Mouse (Mus musculus): ENCODE measurements around the gene Atp6v0e. TPM values are rescaled to one million over a fixed set of nuclear protein-coding genes. Genes with fewer than 3 reads are reported as not detected.

Gene Atp6v0e
- total RNA-seq (2021): 10 to 100 TPM; 42.8 to 55.1 TPM

DNA sequence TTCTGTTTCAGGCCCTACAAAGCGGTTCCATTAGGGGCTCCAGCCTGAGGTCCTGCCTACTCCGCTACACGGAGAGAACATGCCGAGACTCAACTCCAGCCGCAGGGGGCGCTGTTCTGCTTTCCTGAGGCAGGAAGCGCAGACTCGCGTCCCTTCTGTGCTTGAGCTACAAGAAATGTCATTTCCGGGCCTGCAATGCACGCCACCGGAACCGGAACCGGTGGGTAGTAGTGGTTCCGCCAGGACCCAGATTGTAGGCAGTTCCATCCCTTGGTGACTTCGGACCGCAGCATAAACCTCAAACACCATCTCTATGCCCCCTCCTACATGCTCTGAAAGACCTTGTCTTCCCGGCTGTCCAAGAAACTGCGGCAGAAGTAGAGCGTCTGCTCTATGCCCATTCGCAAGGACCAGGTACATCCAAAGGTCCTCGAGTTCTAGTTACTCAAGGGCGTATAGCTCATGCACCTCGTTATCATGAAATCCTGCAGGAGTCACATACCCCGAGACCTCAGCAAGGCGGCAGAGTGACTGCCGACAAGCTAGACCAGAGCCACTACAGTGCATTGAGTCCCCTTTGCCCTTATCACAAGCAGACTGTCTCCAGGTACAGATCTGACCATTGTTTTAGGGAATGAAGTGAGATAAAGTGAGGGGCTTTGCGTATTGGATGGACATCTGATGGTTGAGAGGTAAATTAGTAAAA lies at the start of gene Atp6v0e:
Gene Atp6v0e, plus strand, starts transcription at position 254 of the 706 bp plus-strand sequence.
- peak; percentile 93 to 99 for DNase-seq (ENCODE audit: extremely low spot score in 1 of 2, low spot score in 1 of 2)

DNA sequence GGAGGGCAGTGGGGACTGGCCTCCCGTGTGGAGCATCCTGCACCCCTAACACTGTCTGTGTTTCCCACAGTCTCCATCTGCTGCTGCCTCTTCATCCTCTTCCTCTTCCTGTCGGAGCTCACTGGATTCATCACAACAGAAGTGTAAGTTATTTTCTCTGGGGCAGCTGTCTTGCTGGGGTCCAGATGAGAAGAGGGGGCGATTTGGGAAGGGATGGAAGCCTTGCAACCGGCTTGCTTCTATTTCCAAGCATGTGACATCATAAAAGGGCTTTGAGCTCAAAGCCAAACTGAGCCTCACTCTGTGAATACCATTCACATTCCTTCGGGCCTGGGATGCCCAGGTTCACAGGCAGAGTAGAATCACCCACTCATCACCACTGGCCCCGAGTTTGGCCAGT lies 48.7 kb upstream of the Atp6v0e start:
- no peak for DNase-seq (ENCODE audit: extremely low spot score in 1 of 2, low spot score in 1 of 2)

DNA sequence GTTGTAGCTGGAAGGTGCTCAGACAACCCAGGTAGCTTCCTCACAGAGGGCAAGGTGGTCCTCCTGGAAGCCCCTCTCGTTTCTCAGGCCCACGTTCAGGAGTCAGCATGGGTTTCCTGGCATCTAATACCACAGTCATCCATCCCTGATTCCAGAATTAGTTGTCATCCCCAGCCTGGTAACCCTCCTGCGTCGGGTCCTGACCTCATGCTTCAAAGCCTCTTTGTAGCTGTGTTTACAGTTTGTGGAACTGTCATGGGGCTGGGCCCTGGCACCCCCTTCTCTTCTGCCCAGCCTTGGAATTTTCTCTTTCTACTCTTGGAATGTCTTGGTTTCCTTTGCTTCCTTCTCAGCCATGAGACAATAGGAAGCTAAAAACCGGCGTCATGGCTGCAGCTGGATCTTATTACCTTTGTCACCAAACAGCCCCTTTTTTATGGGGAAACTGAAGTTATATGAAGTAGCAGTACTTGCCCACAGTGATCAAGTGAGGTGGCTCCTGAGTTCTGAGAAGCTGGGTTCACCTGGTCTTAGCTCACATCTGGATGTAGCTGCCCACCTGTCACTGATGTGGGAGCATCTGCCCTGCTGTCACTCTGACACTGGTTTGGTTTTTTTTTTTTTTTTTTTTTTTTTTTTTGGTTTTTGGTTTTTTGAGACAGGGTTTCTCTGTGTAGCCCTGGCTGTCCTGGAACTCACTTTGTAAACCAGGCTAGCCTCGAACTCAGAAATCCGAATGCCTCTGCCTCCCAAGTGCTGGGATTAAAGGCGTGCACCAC lies 48.1 kb upstream of the Atp6v0e start:
- DNase-seq (ENCODE audit: extremely low spot score in 1 of 2, low spot score in 1 of 2): no peak

DNA sequence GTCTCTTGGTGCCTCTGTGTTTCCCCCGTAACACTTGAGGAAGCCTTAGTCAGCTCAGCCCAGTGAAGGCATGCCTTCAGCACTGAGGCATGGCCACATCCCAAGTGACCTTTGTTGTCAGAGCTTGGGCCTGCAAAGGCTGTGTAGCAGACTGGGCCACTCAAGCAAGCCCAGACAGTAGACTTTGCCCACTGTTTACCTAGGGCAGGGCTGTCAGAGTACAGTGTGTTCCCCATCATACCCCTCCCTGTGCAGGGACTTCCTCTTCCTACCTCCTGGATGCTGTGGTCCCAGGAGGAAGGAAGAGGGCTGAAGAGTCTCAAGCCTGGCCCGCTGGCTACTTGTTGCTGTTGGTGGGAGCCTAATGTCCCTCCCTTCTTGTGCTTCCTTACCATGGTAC lies 46.3 kb upstream of the Atp6v0e start:
- DNase-seq (ENCODE audit: extremely low spot score in 1 of 2, low spot score in 1 of 2): no peak

DNA sequence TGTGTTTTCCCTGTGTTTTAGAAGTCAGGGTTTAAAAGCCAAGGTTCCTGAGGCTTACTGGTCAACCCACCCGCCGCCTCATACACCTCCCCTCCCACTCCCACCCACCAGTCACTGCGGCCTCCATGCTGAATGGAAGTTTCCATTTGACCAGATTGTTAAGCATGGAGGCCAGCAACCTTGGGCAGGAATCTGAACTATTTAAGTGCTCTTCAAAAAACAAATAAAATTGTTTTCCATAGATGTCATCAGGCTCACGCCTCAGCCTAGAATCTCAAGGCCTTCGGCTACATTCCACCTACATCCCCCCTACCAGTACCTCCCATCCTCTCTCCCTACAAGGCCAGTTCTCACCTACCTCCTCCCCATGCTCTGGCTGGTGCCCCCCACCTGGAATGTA lies 44.5 kb upstream of the Atp6v0e start:
- DNase-seq (ENCODE audit: extremely low spot score in 1 of 2, low spot score in 1 of 2): no peak

DNA sequence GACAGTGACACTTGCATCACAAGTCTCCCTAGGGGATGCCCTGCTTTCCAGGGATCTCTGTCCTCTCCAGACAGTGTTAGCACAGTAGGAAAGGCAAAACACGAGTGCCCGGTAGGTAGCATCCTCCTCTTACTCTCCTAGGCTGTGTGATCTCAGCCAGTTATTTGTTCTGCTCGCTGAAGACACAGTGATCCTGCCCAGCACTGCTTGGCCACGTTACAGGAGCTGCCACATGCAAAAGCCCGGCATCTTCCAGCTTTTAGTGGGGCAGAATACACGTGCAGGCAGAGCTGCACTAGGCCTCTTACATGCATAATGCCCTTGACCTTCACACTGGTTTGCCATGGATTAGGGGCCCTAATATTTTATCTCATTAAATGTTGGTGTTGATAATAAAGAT lies 43.5 kb upstream of the Atp6v0e start:
- no peak for DNase-seq (ENCODE audit: extremely low spot score in 1 of 2, low spot score in 1 of 2)

DNA sequence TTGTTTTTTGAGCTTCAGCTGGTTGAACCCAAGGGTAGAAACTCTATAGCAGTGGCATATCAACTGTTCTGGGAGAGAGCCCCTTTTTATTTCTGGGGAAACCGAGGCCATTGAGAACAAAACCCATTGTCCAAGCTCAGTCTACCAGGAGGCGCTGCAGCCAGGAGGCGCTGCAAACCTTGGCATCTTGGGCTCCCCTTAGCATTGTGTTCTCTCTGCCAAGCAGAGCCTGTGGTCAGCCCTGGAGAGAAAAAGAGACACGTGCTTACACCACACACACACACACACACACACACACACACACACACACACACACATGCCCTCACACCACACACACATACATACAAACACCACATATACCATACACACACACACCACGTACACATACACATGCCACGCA lies 42.7 kb upstream of the Atp6v0e start:
- DNase-seq (ENCODE audit: extremely low spot score in 1 of 2, low spot score in 1 of 2): no peak

DNA sequence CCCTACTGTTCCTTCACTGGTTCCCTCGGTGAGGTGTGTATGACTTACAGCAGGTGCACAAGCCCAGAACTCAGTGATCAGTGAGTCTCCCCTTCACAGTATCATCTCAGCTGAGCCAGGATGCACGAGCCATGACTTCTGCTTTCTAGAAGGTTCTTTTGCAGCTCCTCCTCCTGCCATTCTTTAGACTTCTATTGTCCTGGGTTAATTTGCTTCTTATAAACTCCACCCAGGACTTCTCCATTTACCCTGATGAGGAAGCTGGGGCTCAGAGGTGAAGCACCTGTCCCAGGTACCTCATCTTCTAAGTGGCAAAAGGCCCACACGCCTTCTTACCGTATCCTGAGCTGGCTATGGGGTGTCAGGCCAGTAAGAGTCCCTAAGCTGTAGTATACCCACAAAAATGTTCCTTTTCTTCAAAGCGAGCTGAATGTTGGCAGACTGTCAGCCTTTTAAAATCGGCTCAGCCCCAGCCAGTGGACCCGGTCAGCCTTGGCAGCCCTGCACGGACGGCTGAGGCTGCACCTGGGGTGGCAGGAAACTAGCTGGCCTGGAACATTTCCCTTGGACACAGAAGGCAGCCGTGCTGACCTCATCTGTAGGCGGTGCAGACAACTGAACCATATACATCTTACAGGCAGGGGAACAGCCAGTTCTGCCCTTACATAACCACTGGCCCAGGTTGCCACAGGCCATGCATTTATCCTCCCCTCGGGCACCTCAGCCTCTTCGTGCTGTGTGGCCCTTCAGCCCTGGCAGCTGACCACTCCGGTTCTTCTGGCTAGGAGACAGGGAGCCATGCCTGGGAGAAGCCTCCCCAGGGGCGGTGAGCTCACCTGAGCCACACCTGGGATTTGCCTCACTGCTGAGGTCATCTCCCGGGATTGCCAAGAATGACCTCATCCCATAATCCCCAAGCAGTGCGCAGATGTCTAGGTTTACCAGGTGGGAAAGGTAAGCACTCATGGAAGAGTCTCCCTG lies 42.0 kb upstream of the Atp6v0e start:
- no peak for DNase-seq (ENCODE audit: extremely low spot score in 1 of 2, low spot score in 1 of 2)

DNA sequence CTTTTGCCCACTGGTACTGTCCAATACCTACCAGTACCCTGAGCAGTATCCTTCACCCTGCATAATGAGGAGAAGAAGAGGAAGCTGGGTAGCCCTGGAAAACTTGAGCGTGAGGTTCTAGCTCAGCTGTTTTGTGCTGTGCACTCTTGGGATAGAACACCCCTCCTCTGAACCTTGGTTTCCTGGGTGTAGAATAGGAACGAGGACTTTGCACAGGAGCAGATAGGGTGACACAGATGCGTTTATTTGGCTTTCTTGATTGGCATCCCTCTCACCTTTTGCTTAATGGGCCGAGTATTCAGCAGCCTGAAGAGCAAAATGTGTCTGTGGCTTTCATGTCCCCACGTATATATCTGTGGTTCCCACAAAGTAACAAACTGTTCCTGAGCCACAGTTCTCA lies 41.1 kb upstream of the Atp6v0e start:
- no peak for DNase-seq (ENCODE audit: extremely low spot score in 1 of 2, low spot score in 1 of 2)

DNA sequence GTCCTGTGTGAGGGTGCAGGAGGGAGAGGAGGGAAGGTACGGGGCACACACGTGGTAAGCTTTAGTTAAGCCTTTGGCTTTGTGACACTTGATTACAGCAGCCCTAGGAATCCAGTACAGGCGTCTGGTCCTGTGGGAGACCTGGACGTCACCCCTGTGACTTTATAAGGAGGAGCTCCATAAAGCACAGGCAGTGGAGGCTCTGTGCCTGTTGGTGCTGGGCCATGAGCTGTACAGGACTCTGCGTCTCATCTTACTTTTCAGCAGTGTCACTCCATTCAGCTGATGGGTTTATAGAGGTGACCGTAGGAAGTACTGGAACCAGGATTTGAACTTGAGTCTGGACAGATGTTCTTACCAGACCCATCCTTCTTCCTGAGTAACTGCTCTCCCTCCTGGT lies 39.0 kb upstream of the Atp6v0e start:
- DNase-seq (ENCODE audit: extremely low spot score in 1 of 2, low spot score in 1 of 2): no peak

DNA sequence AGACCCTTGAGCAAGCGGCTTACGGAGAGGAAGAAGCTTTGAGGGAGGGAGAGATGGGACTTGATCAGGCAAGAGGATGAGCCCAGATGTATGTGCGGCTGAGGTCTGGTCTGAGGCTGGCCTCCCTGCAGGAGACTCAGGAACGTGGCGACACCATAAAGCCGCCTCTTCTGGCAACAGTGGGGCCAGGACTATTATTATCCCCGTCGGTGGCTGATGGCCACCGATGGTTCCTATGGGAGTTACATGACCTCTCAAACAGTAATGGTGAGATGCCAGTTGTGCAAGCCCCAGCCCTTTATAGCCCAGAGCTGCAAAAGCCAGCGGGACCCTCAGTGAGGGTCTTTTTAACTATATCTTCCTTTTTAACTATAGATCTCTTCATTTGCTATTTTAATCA lies 38.0 kb upstream of the Atp6v0e start:
- DNase-seq (ENCODE audit: extremely low spot score in 1 of 2, low spot score in 1 of 2): no peak

DNA sequence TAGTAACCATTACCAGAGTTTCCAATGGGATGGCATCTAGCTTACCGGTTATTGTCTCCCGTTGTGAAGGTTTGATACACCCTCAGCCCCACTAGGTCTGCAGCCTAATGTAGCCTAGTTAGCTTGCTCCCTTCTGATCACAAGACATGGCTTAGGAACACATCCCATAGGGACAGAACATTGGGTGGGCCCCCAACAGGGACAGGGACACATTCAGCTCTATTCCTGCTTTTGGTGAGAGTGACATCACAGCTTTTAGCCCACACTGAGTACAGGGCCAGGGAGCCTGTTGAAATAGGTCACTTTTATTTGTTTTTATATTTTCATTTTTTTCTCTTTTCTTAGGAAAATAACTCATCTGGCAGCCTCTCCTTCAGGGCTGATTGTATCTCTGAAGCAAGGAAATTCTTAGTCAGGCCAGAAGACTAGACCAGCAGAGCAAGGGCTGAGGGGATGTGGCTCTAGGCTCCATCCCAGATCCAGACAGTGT lies 37.5 kb upstream of the Atp6v0e start:
- DNase-seq (ENCODE audit: extremely low spot score in 1 of 2, low spot score in 1 of 2): no peak

DNA sequence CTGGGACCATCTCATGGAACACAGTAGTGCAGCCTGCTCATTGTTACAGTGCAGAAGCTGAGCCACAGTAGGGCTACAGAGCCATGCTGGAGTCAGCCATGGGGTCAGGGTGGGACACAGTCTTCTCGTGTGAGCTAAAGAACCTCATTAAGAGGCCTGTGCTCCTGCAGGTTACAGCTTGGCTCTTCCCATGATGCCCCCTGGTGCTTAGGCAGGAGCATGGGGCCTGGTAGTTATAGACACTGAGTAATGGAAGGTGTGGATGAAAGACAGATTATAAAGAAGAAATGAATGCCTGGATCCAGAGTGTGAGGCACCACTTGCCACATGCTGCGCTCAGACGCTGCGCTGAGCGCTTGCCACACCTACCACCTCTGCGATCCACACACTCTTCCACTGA lies 34.6 kb upstream of the Atp6v0e start:
- no peak for DNase-seq (ENCODE audit: extremely low spot score in 1 of 2, low spot score in 1 of 2)

DNA sequence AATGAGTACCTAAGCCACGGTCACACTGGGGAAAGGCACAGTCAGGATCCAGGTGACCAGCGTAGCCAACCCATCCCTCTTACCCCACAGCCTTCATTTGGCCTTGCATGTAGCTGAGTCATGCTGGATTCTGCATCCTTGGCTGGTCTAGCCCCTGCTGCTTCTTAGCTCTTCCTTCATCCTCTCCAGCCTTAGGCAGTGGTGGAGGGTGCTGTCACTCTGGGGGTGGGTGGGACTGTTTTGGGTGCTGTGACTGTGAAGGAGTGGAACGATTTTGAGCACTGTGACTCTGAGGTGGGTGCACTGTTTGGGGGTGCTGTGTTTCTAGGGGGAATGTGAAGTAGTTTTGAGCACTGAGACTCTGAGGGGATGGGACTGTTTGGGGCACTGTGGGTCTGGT lies 34.1 kb upstream of the Atp6v0e start:
- no peak for DNase-seq (ENCODE audit: extremely low spot score in 1 of 2, low spot score in 1 of 2)

DNA sequence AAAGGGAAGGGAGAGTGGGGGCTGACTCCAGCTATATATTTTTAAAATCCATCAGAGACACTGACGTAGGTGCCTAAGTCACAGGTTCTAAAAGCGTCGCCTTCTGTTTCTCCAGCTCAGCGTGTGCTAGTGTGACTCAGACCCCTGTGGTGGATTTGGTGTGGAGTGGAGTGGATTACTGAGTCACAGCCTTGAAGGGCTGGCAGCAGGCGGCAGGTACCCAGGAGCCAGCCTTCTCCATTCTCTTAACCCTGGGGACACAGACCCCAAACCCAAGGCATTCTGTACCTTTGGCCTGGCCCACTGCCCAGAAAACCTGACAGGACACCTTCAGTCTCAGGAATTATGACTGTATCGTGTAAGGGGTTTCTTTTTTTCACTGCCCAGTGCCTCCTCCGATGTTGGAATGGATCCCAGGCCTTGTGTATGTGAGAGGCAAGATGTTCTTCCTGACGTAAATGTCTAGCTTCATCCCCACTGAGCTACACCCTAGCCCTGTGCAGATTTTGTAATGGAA lies 31.2 kb upstream of the Atp6v0e start:
- no peak for DNase-seq (ENCODE audit: extremely low spot score in 1 of 2, low spot score in 1 of 2)

DNA sequence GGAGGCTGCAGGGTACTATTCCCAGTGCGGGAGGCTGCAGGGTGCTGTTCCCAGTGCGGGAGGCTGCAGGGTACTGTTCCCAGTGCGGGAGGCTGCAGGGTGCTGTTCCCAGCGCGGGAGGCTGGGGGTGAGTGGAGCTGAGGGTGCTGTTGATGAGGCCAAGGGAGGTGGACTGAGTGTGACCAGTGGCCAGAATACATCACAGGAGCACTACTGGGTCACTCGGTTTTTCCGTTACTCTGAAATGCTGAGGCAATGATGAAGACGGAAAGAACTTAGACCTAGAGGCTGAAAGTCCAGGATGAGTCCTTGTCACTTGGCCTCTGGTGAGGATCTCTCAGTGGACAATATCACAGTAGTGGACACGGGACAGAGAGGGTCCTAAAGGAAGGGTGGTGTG lies 29.8 kb upstream of the Atp6v0e start:
- no peak for DNase-seq (ENCODE audit: extremely low spot score in 1 of 2, low spot score in 1 of 2)

DNA sequence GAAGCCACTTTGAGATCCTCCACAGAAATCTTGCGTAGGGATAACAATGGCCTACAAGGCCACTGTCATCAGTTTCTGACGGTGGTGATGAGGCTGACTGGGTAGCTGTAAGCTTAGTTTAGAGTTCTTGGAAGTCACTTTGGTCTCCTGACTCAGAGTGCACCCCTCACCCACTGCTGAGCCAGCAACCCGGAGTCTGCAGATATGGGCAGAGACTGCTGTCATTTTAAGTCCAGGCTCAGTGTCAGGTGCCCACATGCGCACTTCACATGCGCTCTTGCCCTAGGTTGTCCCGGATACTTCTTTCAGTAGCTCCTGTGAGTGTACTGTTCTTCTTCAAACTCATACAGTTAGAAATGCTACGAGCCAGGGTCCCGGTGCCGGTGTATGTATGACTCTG lies 29.1 kb upstream of the Atp6v0e start:
- DNase-seq (ENCODE audit: extremely low spot score in 1 of 2, low spot score in 1 of 2): no peak

DNA sequence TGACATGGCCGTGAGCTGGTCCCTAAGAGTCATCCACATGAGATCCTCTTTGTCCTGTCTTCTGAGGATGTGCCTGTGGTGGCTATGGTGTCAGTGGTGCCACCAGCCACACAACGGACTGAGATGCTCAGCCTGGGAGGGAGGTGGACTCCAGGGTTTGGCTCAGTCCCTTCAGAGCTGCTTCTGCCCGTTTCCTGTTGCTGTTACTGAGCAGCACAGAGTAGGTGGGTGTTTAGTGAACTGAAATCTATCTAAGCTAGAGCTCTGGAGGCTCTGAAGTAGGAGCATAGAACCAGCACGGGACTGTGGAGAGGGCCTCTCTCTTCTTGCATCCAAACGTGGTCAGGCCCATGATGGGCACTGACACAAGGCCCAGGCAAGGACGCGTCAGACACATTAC lies 28.5 kb upstream of the Atp6v0e start:
- DNase-seq (ENCODE audit: extremely low spot score in 1 of 2, low spot score in 1 of 2): no peak

DNA sequence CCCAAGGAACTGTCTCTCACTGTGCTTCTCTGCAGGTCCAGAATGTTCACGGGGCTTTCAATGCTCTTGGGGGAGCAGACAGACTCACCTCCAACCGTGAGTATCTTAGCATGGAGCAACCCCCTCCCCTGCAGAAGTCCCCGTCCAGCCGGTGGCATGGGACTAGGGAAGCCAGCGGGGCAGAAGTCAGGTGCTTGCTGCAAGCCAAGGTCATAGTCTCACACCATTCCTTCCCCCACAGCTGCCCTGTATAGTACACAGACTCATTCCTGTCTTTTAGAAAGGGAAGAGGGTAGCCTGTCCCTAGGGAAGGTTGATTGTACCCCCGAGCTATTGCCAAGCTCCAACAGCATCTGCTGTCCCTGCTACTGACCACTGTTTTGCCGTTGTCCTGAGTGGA lies 27.1 kb upstream of the Atp6v0e start:
- DNase-seq (ENCODE audit: extremely low spot score in 1 of 2, low spot score in 1 of 2): no peak

DNA sequence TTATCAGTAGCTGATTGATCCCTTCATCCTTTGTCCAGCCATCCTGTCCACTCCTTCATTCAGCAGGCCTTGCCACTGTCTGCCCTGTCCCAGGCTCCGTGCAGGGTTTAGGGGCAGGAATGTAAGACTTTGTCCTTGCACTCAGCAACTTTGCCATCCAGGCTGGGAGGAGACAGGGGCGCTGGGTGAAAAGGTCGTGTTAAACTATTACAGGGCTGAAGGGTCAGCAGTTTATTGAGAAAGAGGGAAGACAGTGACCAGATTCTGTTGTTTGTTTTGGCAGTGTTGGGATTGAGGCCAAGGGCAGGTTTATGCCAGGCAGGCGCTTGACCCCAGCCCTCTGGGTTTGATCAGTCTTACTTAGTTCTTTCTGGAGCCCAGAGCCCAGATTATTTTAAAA lies 25.2 kb upstream of the Atp6v0e start:
- DNase-seq (ENCODE audit: extremely low spot score in 1 of 2, low spot score in 1 of 2): no peak

DNA sequence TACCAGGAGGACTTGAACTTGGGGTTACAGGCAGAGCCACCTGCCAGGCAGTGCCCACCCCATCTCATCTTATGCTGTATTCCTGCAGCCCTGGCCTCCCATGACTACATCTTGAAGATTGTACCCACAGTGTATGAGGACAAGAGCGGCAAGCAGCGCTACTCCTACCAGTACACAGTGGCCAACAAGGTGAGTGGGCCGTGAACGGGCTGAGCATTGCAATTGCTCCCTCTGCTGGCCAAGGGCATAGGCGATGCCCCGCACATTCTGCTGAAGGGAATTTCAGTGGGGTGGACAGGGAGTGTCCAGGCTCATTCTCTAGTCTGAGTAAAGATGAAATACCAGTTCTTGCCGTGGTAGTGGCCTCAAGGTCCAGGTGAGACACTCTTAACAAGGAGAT lies 24.4 kb upstream of the Atp6v0e start:
- peak; percentile 46 to 82 for DNase-seq (ENCODE audit: extremely low spot score in 1 of 2, low spot score in 1 of 2)

Measured in layer of hippocampus, postnatal 25 days (tissue).